Mouse (Mus musculus) hindbrain, embryonic 10.5 days (tissue): Measurements from ENCODE around the gene Rspo4. TPM values are rescaled to one million over a fixed set of nuclear protein-coding genes. Genes with fewer than 3 reads are reported as not detected.

Experiments used
- DNase-seq: peaks from one replicate; pipeline ENCODE4 v3.0.0-alpha.2; 2017; ENCODE audit warnings: low spot score
- H3K27ac ChIP-seq: fragments of 300-500 bp; sonication (generic); 2 replicates; pipeline ENCODE4 v1.5.1; 2016; ENCODE audit warnings: mild to moderate bottlenecking, moderate library complexity
- H3K27me3 ChIP-seq: fragments of 300-500 bp; sonication (generic); 2 replicates; pipeline ENCODE4 v1.6.1; 2016; ENCODE audit warnings: mild to moderate bottlenecking; ENCODE audit not compliant: poor library complexity, insufficient read depth, severe bottlenecking
- H3K36me3 ChIP-seq: fragments of 300-500 bp; sonication (generic); 2 replicates; pipeline ENCODE4 v1.6.1; 2016; ENCODE audit warnings: mild to moderate bottlenecking, moderate library complexity
- H3K4me1 ChIP-seq: fragments of 300-500 bp; sonication (generic); replicated peaks from 2 replicates; pipeline ENCODE4 v1.6.1; 2016; ENCODE audit warnings: mild to moderate bottlenecking
- H3K4me3 ChIP-seq: fragments of 300-500 bp; sonication (generic); 2 replicates; pipeline ENCODE4 v1.5.1; 2016; ENCODE audit warnings: mild to moderate bottlenecking, moderate library complexity
- H3K9me3 ChIP-seq: fragments of 300-500 bp; sonication (generic); 2 replicates; pipeline ENCODE4 v1.6.1; 2016; ENCODE audit warnings: mild to moderate bottlenecking, moderate library complexity
- WGBS: fragments of 180-500 bp; shearing (Covaris S2); methylation state at CpG from one replicate; pipeline ENCODE4 v1.1.7; 2016; 5-methylcytosine and 5-hydroxymethylcytosine counted together
- polyA plus RNA-seq: library from polyadenylated mRNA; unstranded; fragments of >200 nt; fragmentation: Nextera tagmentation; extraction: Ambion mirVana; gene quantifications from 2 replicates; pipeline ENCODE4 v1.2.1, GENCODE M21; 2016

Gene Rspo4
- polyA plus RNA-seq, 1 experiment from 2014 or later: 1.3 TPM

GRCm38 (mm10) chr2:151915111-151915510 lies 72.4 kb downstream of the Rspo4 start:
- Histone ChIP-seq H3K27me3 (peaks cover 6% of the 10 kb centered on the region; the same call in 1 of the 2 replicates), H3K4me1 (peaks cover 36% of the 10 kb centered on the region), H3K9me3 (no peaks in the 10 kb centered on the region), H3K27ac (no peak overlapping the region), H3K4me3 (no peak overlapping the region), H3K36me3 (no peaks in the 10 kb centered on the region)
- no peak for DNase-seq
- WGBS: 34% methylated on average over 2 of the region's 2 CpGs

GRCm38 (mm10) chr2:151916061-151916831 lies 73.5 kb downstream of the Rspo4 start:
- 68% methylated on average over 13 of the region's 13 CpGs for WGBS
- H3K27me3 ChIP-seq: peaks cover 6% of the 10 kb centered on the region; the same call in 1 of the 2 replicates
- no peaks in the 10 kb centered on the region for H3K9me3 ChIP-seq
- no peaks in the 10 kb centered on the region for H3K36me3 ChIP-seq
- peak overlapping the region; percentile 69; the same call in 1 of the 2 replicates for H3K27ac ChIP-seq
- DNase-seq: no peak
- H3K4me3 ChIP-seq: no peak overlapping the region
- H3K4me1 ChIP-seq: peaks cover 36% of the 10 kb centered on the region

GRCm38 (mm10) chr2:151919140-151919539 lies 76.4 kb downstream of the Rspo4 start:
- 0 out of 2 replicates have a peak overlapping the region, but pooled peaks have one; percentile 12 for H3K27ac ChIP-seq
- H3K4me1 ChIP-seq: peaks cover 44% of the 10 kb centered on the region
- WGBS: 72% methylated on average over 9 of the region's 9 CpGs
- H3K36me3 ChIP-seq: no peaks in the 10 kb centered on the region
- H3K27me3 ChIP-seq: peaks cover 6% of the 10 kb centered on the region; the same call in 1 of the 2 replicates
- DNase-seq: no peak
- no peaks in the 10 kb centered on the region for H3K9me3 ChIP-seq
- no peak overlapping the region for H3K4me3 ChIP-seq

- DNase-seq: no peak
- Histone ChIP-seq H3K4me1 (peaks cover 45% of the 10 kb centered on the region), H3K27me3 (peaks cover 6% of the 10 kb centered on the region; the same call in 1 of the 2 replicates), H3K9me3 (no peaks in the 10 kb centered on the region), H3K4me3 (no peak overlapping the region), H3K36me3 (no peaks in the 10 kb centered on the region), H3K27ac (no peak overlapping the region)
- 72% methylated on average over 8 of the region's 8 CpGs for WGBS
Observed at GRCm38 (mm10) chr2:151921068-151921467, 78.3 kb downstream of the Rspo4 start.

- DNase-seq: peak; percentile 36
- WGBS: 57% methylated on average over 4 of the region's 4 CpGs
- H3K36me3 ChIP-seq: no peaks in the 10 kb centered on the region
- no peak overlapping the region for H3K27ac ChIP-seq
- H3K4me1 ChIP-seq: peaks cover 39% of the 10 kb centered on the region
- no peaks in the 10 kb centered on the region for H3K9me3 ChIP-seq
- peaks cover 6% of the 10 kb centered on the region; the same call in 1 of the 2 replicates for H3K27me3 ChIP-seq
- H3K4me3 ChIP-seq: no peak overlapping the region
Observed at GRCm38 (mm10) chr2:151921596-151921995, 78.9 kb downstream of the Rspo4 start.

Other genes with a start within 250 kb of the Rspo4 start
- 1.0 and 2.6 TPM in 2 replicates for gene Snph, start 210.3 kb upstream of the Rspo4 start, polyA plus RNA-seq
- not detected in 2 replicates for gene Rad21l, start 174.4 kb upstream of the Rspo4 start, polyA plus RNA-seq
- gene Tmem74b, start 140.9 kb upstream of the Rspo4 start, polyA plus RNA-seq: 3.2 and 4.5 TPM in 2 replicates
- gene Psmf1, start 98.7 kb upstream of the Rspo4 start, polyA plus RNA-seq: 51.0 and 53.2 TPM in 2 replicates
- gene Angpt4, start 68.3 kb downstream of the Rspo4 start, polyA plus RNA-seq: 0.22 and 0.31 TPM in 2 replicates
- gene Fam110a, start 137.3 kb downstream of the Rspo4 start, polyA plus RNA-seq: 99.4 and 149 TPM in 2 replicates
- gene Slc52a3, start 153.6 kb downstream of the Rspo4 start, polyA plus RNA-seq: 0.90 and 1.3 TPM in 2 replicates
- 5.5 and 19.0 TPM in 2 replicates for gene Scrt2, start 238.6 kb downstream of the Rspo4 start, polyA plus RNA-seq